Mouse (Mus musculus): Measurements from ENCODE around the gene Gucd1.
"Not testable (repeated sequence)": the region's sequence is repeated elsewhere in the genome, so short reads cannot be mapped to it uniquely, and the experiment has no call there.

Gene Gucd1

GRCm38 (mm10) chr10:75503692-75504091, 14.1 kb downstream of the Gucd1 start:
- no peak for DNase-seq (ENCODE audit: low spot score)

DNA sequence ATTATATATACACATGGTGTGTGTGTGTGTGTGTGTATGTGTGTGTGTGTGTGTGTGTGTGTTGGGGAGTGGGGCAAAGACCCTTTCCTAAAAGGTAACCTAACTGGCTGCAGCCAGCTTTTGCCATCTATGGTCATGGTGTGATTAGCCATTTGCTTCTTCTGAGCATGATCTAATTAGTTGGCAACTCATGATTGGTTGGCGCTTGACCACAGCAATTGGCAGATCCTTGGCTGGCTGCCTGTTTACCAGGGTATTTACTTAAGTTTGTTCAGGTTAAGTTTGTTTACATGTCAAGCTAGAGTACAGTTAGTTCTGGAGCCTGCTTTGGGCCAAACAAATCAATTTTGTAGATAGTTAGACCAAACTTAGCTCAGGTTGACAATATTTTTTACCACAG, 16.1 kb downstream of the Gucd1 start:
- DNase-seq (ENCODE audit: low spot score): no peak

DNA sequence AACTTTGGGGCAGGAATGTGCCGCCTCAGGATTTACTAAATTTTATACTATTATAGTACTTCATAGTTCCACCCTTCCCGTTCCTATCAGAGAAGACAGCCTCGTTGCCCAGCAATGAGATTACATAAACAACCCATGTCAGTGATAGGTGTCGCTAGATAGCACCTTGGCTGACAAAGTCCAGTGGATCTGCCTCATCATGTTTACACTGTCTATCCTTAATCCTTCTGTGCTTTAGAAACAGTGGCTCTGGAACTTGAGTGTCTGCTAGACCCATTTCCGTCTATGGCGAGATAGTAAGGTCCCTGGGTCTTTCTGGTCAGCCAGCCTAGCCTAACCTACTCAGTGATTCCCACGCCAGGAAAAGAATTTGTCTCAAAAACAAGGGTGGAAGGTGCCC, 17.4 kb downstream of the Gucd1 start:
- no peak for DNase-seq (ENCODE audit: low spot score)

GRCm38 (mm10) chr10:75499791-75500190, 18.0 kb downstream of the Gucd1 start:
- DNase-seq (ENCODE audit: low spot score): no peak

- DNase-seq (ENCODE audit: low spot score): not testable (repeated sequence)
Observed at GRCm38 (mm10) chr10:75499214-75499613, 18.6 kb downstream of the Gucd1 start.

DNA sequence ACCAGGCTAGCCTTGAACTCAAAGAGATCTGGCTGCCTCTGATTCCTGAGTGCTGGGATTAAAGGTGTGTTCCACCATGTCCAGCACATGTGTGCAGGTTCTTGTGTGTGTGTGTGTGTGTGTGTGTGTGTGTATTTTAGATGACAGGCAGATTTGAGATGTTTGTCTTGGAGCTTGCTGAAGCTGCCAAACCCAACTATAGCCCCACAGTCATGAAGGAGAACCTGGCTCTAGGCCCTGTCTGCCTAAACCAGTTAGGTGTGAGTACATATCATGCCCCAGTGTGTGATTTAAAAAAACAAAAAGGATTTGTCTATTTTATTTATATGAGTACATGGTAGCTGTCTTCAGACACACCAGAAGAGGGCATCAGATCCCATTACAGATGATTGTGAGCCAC, 21.9 kb downstream of the Gucd1 start:
- DNase-seq (ENCODE audit: low spot score): no peak

GRCm38 (mm10) chr10:75495304-75495703, 22.5 kb downstream of the Gucd1 start:
- DNase-seq (ENCODE audit: low spot score): no peak

DNA sequence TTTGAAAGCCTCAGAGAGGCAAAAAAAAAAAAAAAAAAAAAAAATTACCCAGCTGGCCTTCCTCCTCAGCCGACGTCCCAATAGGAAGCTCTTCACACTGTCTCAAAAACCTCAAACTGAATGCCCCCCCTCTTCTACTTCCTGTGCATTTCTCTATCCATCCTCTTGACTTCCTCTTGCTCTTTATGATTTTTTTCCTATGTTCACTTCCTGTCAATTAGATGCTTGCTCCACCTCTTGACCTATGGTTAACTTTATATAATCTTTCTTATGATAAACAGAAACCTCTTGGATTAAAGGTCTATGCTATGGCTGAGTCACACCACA, 25.9 kb downstream of the Gucd1 start:
- DNase-seq (ENCODE audit: low spot score): no peak

GRCm38 (mm10) chr10:75491234-75491935, 26.4 kb downstream of the Gucd1 start:
- no peak for DNase-seq (ENCODE audit: low spot score)

- no peak for DNase-seq (ENCODE audit: low spot score)
Observed at GRCm38 (mm10) chr10:75490731-75491130, 27.0 kb downstream of the Gucd1 start.

DNA sequence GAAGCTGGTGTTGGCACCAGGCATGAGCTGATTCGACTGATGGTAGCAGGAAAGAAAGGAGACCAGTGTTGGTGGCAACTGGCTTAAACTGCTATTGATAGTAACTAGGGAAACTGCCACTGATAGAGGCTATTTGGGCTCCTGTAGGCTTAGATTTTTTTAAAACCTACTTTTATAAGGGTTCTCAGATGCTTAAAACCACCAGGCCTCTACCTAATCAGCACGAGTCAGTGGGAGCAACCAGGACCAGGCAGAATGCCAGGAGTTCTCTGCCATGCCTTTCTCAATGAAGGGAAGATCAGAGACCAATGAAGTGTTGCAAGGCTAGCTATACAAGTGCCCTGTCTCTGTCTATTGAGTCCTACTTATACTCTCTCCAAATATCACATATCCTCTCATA, 28.2 kb downstream of the Gucd1 start:
- no peak for DNase-seq (ENCODE audit: low spot score)

GRCm38 (mm10) chr10:75487131-75487530, 30.6 kb downstream of the Gucd1 start:
- DNase-seq (ENCODE audit: low spot score): no peak

DNA sequence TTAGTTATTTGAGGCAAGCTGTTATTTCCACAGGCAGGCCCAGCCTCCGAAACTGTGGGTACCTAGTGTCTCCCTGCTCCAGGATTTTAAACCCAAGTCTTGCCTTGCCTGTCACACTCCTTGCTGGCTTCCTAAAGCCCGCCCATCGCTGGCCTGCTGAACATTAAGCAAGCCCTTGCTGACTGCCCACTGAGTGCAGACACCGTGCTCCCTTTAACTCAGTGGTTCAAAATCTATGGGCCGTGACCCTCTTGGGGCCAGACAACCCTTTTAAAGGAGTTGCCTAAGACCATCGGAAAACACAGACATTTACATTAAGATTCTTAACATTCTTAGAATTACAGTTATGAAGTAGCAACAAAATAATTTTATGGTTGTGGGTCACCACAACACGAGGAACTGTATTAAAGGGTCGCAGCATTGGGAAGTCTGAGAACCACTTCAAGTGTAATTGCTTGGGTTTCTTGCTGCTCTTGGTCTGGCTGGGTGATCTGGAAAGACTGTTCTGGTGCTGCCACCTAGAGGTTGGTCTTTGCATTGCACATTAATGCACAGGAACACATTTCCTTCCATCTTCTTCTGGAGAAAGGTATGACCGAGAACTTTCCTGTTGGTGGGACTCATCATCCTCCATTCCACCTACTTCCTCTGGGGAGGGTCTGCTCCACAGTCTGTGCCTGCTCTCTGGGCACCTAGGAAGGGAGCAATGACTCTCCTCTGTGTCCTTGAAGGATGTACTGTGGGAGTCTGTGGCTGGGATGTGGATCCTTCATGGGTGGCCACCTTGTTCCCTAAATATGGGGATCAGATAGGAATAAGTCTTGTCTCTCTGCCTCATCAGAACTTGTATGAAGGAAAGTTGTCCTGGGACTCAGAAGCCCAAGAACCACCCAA, 31.4 kb downstream of the Gucd1 start:
- DNase-seq (ENCODE audit: low spot score): peak; percentile 79

- DNase-seq (ENCODE audit: low spot score): no peak
Observed at GRCm38 (mm10) chr10:75484767-75485166, 33.0 kb downstream of the Gucd1 start.

GRCm38 (mm10) chr10:75484066-75484465, 33.7 kb downstream of the Gucd1 start:
- DNase-seq (ENCODE audit: low spot score): no peak

- DNase-seq (ENCODE audit: low spot score): no peak
Observed at GRCm38 (mm10) chr10:75482919-75483483, 34.8 kb downstream of the Gucd1 start.

DNA sequence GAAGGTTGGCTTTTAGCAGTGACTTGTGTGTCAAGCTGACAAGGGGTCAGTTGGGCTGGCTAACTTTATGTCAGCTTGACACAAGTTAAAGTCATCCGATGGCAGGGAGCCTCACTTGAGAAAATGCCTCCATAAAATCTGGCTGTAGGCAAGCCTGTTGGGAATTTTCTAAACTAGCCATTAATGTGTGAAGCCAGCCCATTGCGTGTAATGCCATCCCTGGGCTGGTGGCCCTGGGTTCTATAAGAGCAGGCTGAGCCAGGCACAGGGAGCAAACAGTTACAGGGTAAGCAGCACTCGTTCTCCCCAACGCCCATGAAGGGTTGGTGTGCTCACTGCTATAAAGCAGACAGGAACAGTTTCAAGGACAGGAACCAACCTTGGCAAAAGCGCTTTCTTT, 35.5 kb downstream of the Gucd1 start:
- DNase-seq (ENCODE audit: low spot score): no peak

DNA sequence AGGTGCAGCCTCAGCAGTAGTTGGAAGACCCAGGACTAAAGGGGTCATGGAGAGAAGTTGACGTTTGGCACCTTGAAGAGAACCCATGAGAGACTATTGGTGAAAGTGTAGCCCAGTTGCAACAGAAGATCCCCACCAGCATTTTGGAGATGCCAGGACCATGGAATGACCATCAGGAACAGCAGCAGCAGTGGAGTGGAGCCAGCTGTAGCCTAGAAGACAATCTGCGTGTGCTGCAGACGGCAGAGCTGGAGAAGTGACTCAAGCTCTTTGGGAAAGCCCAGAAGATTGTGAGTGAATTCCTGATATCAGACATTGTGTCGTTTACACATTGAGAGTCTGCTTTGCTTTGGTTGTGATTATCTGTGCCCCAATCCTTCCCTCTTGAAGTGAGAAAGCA, 36.1 kb downstream of the Gucd1 start:
- no peak for DNase-seq (ENCODE audit: low spot score)

DNA sequence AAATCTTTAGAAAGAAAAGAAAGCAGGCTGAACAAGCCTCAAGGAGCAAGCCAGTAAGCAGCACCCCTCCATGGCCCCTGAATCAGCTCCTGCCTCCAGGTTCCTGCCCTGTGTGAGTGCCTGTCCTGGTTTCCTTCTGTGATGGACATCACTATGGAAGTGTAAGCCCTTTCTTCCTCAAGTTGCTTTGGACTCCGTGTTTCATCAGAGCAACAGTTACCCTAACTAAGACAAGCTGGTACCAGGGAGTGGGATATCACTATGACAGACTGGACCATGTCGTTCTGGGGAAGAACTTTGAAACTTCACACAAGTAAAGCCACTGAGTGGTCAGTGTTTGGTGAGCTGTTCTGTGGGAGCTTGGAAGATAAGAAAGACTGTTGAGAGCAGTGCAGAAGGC, 37.8 kb downstream of the Gucd1 start:
- no peak for DNase-seq (ENCODE audit: low spot score)

GRCm38 (mm10) chr10:75477034-75477433, 40.7 kb downstream of the Gucd1 start:
- no peak for DNase-seq (ENCODE audit: low spot score)

DNA sequence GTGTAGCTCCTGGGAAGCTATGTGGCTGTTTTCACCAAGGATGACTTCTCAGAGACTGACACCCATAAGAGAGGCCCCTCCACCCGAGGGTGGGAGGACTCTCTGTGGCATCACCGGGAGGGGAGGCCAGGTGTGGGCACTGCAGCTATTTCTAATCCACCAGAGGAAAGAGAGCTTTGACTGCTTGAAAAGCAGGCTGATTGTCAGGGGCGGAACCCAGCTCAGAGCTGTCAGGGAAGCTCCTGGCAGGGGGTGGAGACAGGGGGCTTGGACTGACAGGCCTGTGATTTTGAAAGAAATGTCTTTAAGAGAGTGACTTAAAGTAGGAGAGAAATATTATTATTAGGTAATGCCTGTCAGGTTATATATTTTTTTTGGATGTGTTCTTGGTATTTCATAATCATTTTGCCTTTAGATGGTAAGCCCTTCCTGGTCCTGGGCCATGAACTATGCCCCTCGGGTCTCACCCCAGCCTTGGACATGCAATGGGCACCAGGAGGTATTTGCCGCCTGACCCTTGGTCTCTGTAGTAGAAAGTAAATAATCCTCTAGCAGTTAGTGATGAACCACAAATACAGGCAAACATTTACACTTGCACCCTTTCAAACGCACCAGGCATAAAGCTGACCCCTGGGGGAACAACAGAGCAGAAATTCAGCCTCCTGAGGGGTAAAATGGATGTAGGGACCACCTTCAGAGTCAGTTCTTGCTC, 42.5 kb downstream of the Gucd1 start:
- DNase-seq (ENCODE audit: low spot score): not testable (repeated sequence)

DNA sequence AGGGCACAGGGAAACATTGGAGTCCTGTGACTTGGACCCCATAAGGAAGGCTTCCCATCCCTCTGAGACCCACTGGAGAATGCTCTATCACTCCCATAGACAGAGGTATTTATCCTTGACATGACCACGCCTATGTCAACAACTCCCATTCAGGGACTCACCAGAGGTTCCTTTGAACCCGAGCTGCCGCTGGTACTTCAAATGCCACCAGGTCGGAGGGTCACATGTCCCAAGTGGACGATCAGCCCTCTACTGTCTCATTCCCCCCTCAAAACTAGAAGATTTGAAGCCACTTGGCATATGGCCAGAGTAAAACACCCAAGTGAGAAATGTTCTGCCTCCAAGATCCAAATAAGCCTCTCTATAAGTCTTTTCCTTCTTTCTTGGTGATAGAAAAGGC, 43.2 kb downstream of the Gucd1 start:
- no peak for DNase-seq (ENCODE audit: low spot score)

DNA sequence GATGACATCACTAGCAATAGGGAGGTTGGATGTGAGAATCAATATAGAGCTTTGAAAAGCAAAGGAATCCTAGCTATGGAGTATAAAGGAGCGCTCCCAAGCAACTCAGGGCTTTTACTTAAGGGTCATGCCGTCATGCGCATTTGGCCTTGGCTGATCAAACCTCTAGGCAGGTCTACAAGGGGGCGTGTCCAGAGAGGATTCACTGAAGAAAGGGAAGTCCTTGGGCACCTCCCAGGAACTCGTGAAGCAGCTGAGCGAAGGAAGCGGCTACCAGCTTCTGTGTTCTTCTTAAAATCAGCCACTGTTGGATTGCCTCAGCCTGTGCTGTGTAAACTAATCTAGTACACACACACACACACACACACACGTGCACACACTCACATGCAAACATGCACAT, 44.4 kb downstream of the Gucd1 start:
- DNase-seq (ENCODE audit: low spot score): no peak

Data from lung, postnatal 25 days (tissue).